Mouse (Mus musculus) kidney, adult 9 months (tissue): Measurements from ENCODE around the gene Mgat4e.

Experiments
- DNase-seq: peaks from one replicate; pipeline ENCODE4 v3.0.0; 2022

The Mgat4e gene

GRCm38 (mm10) chr1:134512584-134512983 lies 36.9 kb downstream of the Mgat4e start:
- DNase-seq, result no peak

GRCm38 (mm10) chr1:134512183-134512582 lies 37.3 kb downstream of the Mgat4e start:
- DNase-seq, result no peak

- no peak for DNase-seq
Measured at GRCm38 (mm10) chr1:134510018-134510417, 39.5 kb downstream of the Mgat4e start.

GRCm38 (mm10) chr1:134506201-134506600 lies 43.3 kb downstream of the Mgat4e start:
- no peak for DNase-seq

GRCm38 (mm10) chr1:134500916-134501315 lies 48.6 kb downstream of the Mgat4e start:
- no peak for DNase-seq

- DNase-seq, result peak; percentile 77
Measured at GRCm38 (mm10) chr1:134495991-134496390, 53.5 kb downstream of the Mgat4e start.

GRCm38 (mm10) chr1:134495216-134495539 lies 54.3 kb downstream of the Mgat4e start:
- no peak for DNase-seq

GRCm38 (mm10) chr1:134494428-134495215 lies 54.9 kb downstream of the Mgat4e start, which contains the start of gene Rabif:
Gene Rabif, plus strand, starts transcription at chr1:134494648.
- DNase-seq, result peak; percentile 99

GRCm38 (mm10) chr1:134493956-134494355 lies 55.5 kb downstream of the Mgat4e start:
- DNase-seq, result no peak

GRCm38 (mm10) chr1:134493496-134493895 lies 56.0 kb downstream of the Mgat4e start:
- DNase-seq, result no peak

- DNase-seq, result no peak
Measured at GRCm38 (mm10) chr1:134492276-134492675, 57.2 kb downstream of the Mgat4e start.
